Mouse (Mus musculus) kidney, embryonic 14.5 days (tissue): ENCODE results near the gene Lcmt1. TPM values are rescaled to one million over a fixed set of nuclear protein-coding genes. Genes with fewer than 3 reads are reported as not detected.

Experiments used
- ATAC-seq: fragments of 200-750 bp; cut with Nextera tagmentation; 2 replicates; pipeline ENCODE4 v1.8.0; 2017; ENCODE audit warnings: moderate number of reproducible peaks, mild to moderate bottlenecking, moderate TSS enrichment, moderate library complexity; ENCODE audit not compliant: low FRiP score, low TSS enrichment
- H3K27ac ChIP-seq: fragments of 300-500 bp; sonication (generic); 2 replicates; pipeline ENCODE4 v1.5.1; 2014; ENCODE audit warnings: low read depth, mild to moderate bottlenecking, low read length, moderate library complexity, mixed read lengths
- H3K27me3 ChIP-seq: fragments of 300-500 bp; sonication (generic); 2 replicates; pipeline ENCODE4 v1.6.1; 2014; ENCODE audit warnings: mild to moderate bottlenecking, low read length; ENCODE audit not compliant: control insufficient read depth, insufficient read depth
- H3K36me3 ChIP-seq: fragments of 300-500 bp; sonication (generic); 2 replicates; pipeline ENCODE4 v1.6.1; 2014; ENCODE audit warnings: low read length, mixed read lengths; ENCODE audit not compliant: control insufficient read depth, insufficient read depth
- H3K4me1 ChIP-seq: fragments of 300-500 bp; sonication (generic); 2 replicates; pipeline ENCODE4 v1.6.1; 2014; ENCODE audit warnings: low read length, mixed read lengths; ENCODE audit not compliant: control insufficient read depth, insufficient read depth
- H3K4me2 ChIP-seq: fragments of 300-500 bp; sonication (generic); replicated peaks from 2 replicates; pipeline ENCODE4 v1.6.1; 2014; ENCODE audit warnings: low read depth, mild to moderate bottlenecking, low read length
- H3K4me3 ChIP-seq: fragments of 300-500 bp; sonication (generic); 2 replicates; pipeline ENCODE4 v1.5.1; 2014; ENCODE audit warnings: mild to moderate bottlenecking, low read length
- H3K9ac ChIP-seq: fragments of 300-500 bp; sonication (generic); 2 replicates; pipeline ENCODE4 v1.6.1; 2014; ENCODE audit warnings: low read depth, mild to moderate bottlenecking, low read length, moderate library complexity
- H3K9me3 ChIP-seq: fragments of 300-500 bp; sonication (generic); 2 replicates; pipeline ENCODE4 v1.6.1; 2016; ENCODE audit warnings: low read length; ENCODE audit not compliant: control insufficient read depth
- WGBS: fragments of 180-500 bp; shearing (Covaris S2); extraction: QIAGEN DNeasy Blood & Tissue Kit; methylation state at CpG from one replicate; pipeline ENCODE4 v1.1.7; 2014; 5-methylcytosine and 5-hydroxymethylcytosine counted together
- polyA plus RNA-seq: library from polyadenylated mRNA; unstranded; fragments of >200 nt; fragmentation: Nextera tagmentation; extraction: Ambion mirVana; gene quantifications from 2 replicates; pipeline ENCODE4 v1.2.1, GENCODE M21; 2014

Gene Lcmt1
- polyA plus RNA-seq, 1 experiment from 2014 or later, result 61.3 TPM

DNA sequence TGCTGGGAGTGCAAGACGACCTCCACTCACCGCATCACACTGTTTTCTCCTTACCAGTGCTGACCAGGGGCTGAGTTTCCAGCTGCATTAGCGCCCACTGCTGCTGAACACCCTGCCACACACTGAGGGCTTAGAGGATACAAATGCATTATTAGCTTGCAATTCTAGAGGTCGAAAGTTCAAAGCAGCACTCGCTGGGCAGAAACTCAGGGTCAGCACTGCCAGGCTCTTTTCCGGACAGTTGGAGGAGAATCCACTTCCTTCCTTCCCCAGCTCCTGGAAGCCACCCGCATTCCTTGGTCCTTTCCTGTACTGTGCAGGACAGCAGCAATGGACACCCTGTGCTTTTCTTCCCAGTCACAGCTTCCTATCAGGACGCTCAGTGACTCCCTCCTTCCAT is 31.2 kb upstream of the Lcmt1 start:
- ATAC-seq, result 0 out of 2 replicates have a peak, but pooled peaks have one; percentile 56
- Histone ChIP-seq H3K4me1 (peaks cover 16% of the 10 kb centered on the region; the same call in 1 of the 2 replicates), H3K9me3 (no peaks in the 10 kb centered on the region), H3K4me2 (no peak overlapping the region), H3K27ac (no peak overlapping the region), H3K4me3 (no peak overlapping the region), H3K9ac (no peak overlapping the region), H3K36me3 (no peaks in the 10 kb centered on the region), H3K27me3 (no peaks in the 10 kb centered on the region)
- WGBS, result 49% methylated on average over 8 of the region's 8 CpGs

GRCm38 (mm10) chr7:123341896-123342295 is 27.7 kb upstream of the Lcmt1 start:
- Histone ChIP-seq H3K4me1 (peaks cover 23% of the 10 kb centered on the region; the same call in 1 of the 2 replicates), H3K4me2 (no peak overlapping the region), H3K9me3 (no peaks in the 10 kb centered on the region), H3K27me3 (no peaks in the 10 kb centered on the region), H3K27ac (peak overlapping the region; percentile 2; the same call in 1 of the 2 replicates), H3K36me3 (no peaks in the 10 kb centered on the region), H3K9ac (no peak overlapping the region), H3K4me3 (no peak overlapping the region)
- 67% methylated on average over 5 of the region's 5 CpGs for WGBS
- no peak for ATAC-seq

DNA sequence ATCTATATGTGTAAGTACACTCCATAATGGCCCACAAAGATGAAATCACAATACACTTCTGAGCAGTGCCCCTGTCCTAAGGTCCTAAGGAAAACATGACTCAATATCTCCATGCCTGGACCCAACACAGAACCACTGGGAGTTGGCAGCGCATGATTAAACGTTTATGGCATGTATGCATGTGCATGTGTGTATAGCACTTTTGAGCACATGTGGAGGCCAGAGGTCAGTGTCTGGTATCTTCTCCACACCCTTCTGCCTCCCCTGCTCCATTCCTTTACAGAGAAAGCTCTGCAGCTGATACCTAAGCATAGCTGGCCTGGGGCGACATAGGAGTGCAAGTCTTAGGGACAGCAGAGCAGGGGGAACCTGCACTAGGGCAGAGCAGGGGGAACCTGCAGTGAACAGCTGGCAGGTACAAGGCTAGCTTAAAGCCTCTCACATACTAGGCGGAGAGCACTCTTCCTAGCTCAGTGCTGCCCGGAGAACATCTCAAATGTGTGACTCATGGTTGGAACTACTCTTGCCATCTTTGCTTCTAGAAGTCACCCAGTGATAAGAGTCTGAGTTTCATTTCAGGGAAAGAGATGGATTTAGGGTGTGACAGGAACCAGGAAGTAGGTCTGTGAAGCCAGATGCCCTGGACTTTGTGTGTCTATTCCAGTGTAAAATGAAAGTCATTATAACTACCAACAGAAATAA is 25.4 kb upstream of the Lcmt1 start:
- no peaks in the 10 kb centered on the region for H3K27me3 ChIP-seq
- H3K9me3 ChIP-seq, result no peaks in the 10 kb centered on the region
- ATAC-seq, result no peak
- H3K4me2 ChIP-seq, result no peak overlapping the region
- no peak overlapping the region for H3K27ac ChIP-seq
- H3K4me3 ChIP-seq, result no peak overlapping the region
- no peak overlapping the region for H3K9ac ChIP-seq
- peaks cover 25% of the 10 kb centered on the region; the same call in 1 of the 2 replicates for H3K4me1 ChIP-seq
- 92% methylated on average over 5 of the region's 5 CpGs for WGBS
- H3K36me3 ChIP-seq, result no peaks in the 10 kb centered on the region

GRCm38 (mm10) chr7:123345041-123345544 is 24.5 kb upstream of the Lcmt1 start:
- Histone ChIP-seq H3K4me1 (peaks cover 26% of the 10 kb centered on the region; the same call in 1 of the 2 replicates), H3K9ac (no peak overlapping the region), H3K4me3 (no peak overlapping the region), H3K9me3 (no peaks in the 10 kb centered on the region), H3K36me3 (no peaks in the 10 kb centered on the region), H3K4me2 (no peak overlapping the region), H3K27me3 (no peaks in the 10 kb centered on the region), H3K27ac (no peak overlapping the region)
- ATAC-seq, result no peak
- 84% methylated on average over 3 of the region's 3 CpGs for WGBS

DNA sequence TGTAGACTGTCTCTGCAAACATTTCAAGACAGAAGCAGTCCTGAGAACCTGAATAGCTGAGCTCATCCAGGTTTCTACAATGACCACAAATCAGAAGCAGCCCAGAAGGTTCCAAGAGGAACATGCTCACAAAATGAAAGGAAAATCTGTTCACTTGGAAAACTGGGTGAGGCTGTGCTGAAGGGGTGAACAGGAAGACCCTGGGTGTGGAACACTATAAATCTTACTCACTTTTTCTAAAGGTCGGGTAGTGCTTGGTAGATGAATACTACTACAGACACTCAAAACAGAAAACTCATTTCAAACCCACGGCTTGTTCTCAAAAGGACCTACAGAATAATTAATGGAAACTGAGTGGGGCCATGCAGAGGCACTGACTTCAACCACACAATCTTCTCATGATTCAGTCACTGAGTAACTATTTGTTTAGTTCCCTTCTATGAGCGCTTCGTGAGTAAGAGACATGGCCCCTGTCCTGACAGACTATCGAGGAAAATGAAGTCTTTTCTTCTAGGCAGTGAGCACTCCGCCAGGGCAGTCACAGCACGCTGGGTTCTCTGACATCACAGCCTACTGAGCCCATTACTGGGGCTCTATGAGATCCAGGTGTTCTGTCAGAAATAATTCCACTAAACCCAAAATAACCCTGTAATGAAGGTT is 22.8 kb upstream of the Lcmt1 start:
- H3K9me3 ChIP-seq, result no peaks in the 10 kb centered on the region
- H3K4me2 ChIP-seq, result no peak overlapping the region
- ATAC-seq, result no peak
- no peak overlapping the region for H3K9ac ChIP-seq
- no peak overlapping the region for H3K27ac ChIP-seq
- H3K4me1 ChIP-seq, result peaks cover 24% of the 10 kb centered on the region; the same call in 1 of the 2 replicates
- H3K4me3 ChIP-seq, result no peak overlapping the region
- 65% methylated on average over 7 of the region's 7 CpGs for WGBS
- no peaks in the 10 kb centered on the region for H3K36me3 ChIP-seq
- H3K27me3 ChIP-seq, result no peaks in the 10 kb centered on the region

DNA sequence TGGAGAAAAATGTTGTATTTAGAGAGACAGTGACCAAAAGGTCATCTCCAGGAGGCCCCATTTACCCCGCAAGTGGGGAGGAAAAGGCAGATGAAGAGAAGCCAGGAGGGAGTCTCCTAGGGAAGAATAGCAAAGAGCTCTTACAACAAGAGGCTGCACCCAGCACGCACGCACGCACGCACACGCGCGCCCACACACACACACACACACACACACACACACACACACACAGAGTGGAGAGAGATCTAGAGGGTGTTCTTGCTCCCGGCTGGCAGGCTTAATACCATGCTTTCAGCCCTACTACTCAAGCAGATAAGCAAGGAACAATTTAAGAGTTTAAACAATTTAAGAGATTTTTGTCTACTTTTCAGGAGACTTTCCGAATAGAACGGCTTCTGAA is 19.8 kb upstream of the Lcmt1 start:
- no peaks in the 10 kb centered on the region for H3K36me3 ChIP-seq
- 64% methylated on average over 11 of the region's 11 CpGs for WGBS
- no peaks in the 10 kb centered on the region for H3K27me3 ChIP-seq
- H3K9ac ChIP-seq, result no peak overlapping the region
- H3K27ac ChIP-seq, result no peak overlapping the region
- H3K4me1 ChIP-seq, result peaks cover 13% of the 10 kb centered on the region; the same call in 1 of the 2 replicates
- H3K4me3 ChIP-seq, result no peak overlapping the region
- no peak overlapping the region for H3K4me2 ChIP-seq
- no peaks in the 10 kb centered on the region for H3K9me3 ChIP-seq
- ATAC-seq, result no peak

DNA sequence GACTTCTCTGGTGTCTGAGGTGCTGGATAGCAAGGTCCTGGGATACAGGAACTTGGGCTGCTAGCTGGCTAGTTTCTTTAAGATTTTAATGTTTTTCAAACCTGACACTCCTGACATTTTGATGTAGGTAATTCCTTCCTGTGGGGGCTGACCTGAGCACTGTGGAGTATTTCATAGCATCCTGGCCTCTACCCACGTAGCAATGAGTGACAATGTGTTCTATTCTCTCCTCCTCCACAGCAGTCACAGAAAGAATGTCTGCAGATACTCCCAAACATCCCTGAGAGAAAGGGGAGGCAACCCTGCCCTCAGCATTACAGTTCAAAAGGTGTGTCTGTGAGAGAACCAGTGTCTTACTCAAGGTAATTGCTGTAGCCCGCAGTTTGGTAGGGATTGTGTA is 19.3 kb upstream of the Lcmt1 start:
- Histone ChIP-seq H3K9ac (no peak overlapping the region), H3K4me1 (peaks cover 13% of the 10 kb centered on the region; the same call in 1 of the 2 replicates), H3K27ac (no peak overlapping the region), H3K27me3 (no peaks in the 10 kb centered on the region), H3K4me2 (no peak overlapping the region), H3K9me3 (no peaks in the 10 kb centered on the region), H3K4me3 (no peak overlapping the region), H3K36me3 (no peaks in the 10 kb centered on the region)
- 48% methylated on average over 2 of the region's 2 CpGs for WGBS
- no peak for ATAC-seq

DNA sequence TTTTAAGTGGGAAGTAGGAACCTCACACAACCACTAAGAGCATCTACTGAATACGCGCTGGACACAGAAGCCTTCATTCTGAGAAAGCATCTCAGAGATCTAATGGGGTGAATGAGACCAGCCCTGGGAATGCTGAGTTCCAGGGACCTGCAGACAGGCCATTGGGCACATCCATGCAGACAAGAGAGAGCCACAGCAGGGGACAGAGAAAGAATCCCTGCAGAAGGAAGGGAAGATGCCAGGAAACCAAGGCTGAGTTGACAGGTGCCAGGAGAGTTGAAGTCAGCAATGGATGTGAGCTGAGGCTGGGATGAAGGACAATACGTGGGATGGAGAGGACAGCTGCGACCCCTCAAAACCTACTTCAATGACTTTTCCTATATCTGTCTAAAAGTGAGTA is 16.5 kb upstream of the Lcmt1 start:
- ATAC-seq, result no peak
- no peak overlapping the region for H3K27ac ChIP-seq
- H3K4me1 ChIP-seq, result peaks cover 7% of the 10 kb centered on the region; the same call in 1 of the 2 replicates
- no peaks in the 10 kb centered on the region for H3K9me3 ChIP-seq
- no peaks in the 10 kb centered on the region for H3K27me3 ChIP-seq
- no peak overlapping the region for H3K4me2 ChIP-seq
- no peak overlapping the region for H3K4me3 ChIP-seq
- no peaks in the 10 kb centered on the region for H3K36me3 ChIP-seq
- 99% methylated on average over 4 of the region's 4 CpGs for WGBS
- no peak overlapping the region for H3K9ac ChIP-seq

DNA sequence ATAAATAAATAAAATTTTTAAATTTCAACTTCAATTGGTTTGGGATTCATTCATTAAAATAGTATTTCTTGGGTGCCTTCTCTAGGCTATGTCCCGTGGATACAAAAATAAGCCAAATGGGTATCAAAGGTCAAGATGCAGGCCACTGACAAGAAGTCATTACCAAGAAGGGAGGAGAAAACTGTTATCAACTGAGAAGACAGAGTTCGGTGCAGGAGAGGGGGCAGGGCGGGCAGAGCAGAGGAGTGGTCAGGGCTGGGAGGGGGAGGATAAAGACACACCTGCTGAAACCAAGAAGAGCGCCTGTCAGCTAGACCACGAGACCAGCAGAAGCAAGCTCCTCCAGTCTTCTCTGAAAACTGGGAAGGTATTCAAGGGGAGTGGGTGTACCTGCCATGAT is 15.7 kb upstream of the Lcmt1 start:
- Histone ChIP-seq H3K9me3 (no peaks in the 10 kb centered on the region), H3K27ac (no peak overlapping the region), H3K36me3 (no peaks in the 10 kb centered on the region), H3K4me2 (no peak overlapping the region), H3K4me3 (no peak overlapping the region), H3K9ac (no peak overlapping the region), H3K27me3 (no peaks in the 10 kb centered on the region), H3K4me1 (peaks cover 7% of the 10 kb centered on the region; the same call in 1 of the 2 replicates)
- ATAC-seq, result no peak
- 71% methylated on average over 5 of the region's 5 CpGs for WGBS
